Mouse (Mus musculus): ENCODE data around the gene Ube2g2.

DNA sequence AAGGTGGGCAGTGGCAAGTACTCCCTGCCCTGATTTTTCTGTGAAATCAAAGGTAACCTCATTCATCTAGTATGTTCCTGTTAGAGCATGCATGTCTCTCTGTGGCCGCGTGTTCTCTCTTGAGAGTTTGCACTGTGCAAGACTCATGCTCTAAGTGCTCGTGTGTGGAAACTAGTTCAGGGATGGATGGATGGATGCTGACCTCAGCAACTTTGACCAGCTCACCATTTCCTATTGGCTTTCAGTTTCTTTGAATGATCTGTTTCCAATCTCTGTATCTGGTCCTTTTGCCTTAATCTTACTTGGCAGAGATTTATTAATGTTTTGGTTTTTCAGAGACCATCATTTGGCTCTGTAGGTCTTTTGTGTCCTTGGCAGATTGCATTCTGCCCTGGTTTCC lies 7.1 kb downstream of the Ube2g2 start:
- no peak for TF ChIP-seq CTCF (IDR thresholded peaks at IDR 0.05; ENCODE audit: low read depth, low read length)
- no peak for TF ChIP-seq POLR2A (IDR thresholded peaks at IDR 0.05; ENCODE audit: insufficient read depth, low read length)
